ENCODE assay signal across 8 mouse cellular contexts in the genomic region with DNA sequence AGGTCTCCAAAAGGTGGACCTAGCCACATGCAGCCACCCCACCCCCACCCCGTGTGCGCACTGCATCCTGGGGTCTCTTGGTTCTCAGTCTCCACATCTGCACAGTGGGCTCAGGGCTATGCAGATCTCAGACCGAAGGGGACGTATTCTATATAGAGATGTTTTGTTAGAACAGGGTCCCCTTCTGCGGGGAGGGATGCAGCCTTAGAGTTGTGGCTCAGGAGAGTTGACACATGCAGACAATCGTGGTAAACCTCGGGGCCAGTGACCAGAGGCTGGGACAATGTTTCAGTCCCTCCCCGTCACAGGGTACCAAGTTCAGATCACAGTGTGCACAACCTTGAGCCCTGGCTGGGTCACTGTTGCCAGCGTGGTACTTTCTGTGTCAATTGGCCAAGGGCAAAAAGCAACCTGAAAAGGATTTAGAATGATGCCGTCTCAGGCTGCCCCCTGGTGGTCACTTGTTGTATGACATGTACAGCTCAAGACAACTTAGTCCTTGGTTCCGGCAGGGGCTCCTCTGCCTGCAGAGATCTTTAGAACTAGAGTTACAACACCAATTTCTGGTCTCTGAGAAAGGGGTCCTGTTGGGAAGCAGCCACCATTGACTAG. TPM values are rescaled to one million over a fixed set of nuclear protein-coding genes. Genes with fewer than 3 reads are reported as not detected.
DNase-seq lines count a peak whose midpoint lies in the region; ATAC-seq lines count a peak whose summit lies in the region.

No protein-coding gene starts in this region.

- H3K4me3 ChIP-seq in forebrain, embryonic 12.5 days (replicated peaks) = no peak overlapping the region
- H3K4me3 ChIP-seq in hindbrain, embryonic 12.5 days = no peak overlapping the region

- no peaks in the 10 kb centered on the region for H3K36me3 ChIP-seq in forebrain, embryonic 12.5 days (replicated peaks)
- H3K36me3 ChIP-seq in hindbrain, embryonic 12.5 days = no peaks in the 10 kb centered on the region

- H3K4me2 ChIP-seq in forebrain, embryonic 12.5 days = no peak overlapping the region
- H3K4me2 ChIP-seq in hindbrain, embryonic 12.5 days (replicated peaks) = no peak overlapping the region

- 27% methylated on average over 11 of the region's 11 CpGs for WGBS in forebrain, embryonic 12.5 days
- 30% methylated on average over 11 of the region's 11 CpGs for WGBS in hindbrain, embryonic 12.5 days

- H3K9ac ChIP-seq in forebrain, embryonic 12.5 days = no peak overlapping the region
- no peak overlapping the region for H3K9ac ChIP-seq in hindbrain, embryonic 12.5 days

- no peak overlapping the region for H3K27ac ChIP-seq in forebrain, embryonic 12.5 days
- H3K27ac ChIP-seq in hindbrain, embryonic 12.5 days = no peak overlapping the region

- H3K9me3 ChIP-seq in forebrain, embryonic 12.5 days = no peaks in the 10 kb centered on the region
- no peaks in the 10 kb centered on the region for H3K9me3 ChIP-seq in hindbrain, embryonic 12.5 days (replicated peaks)

- peaks cover 11% of the 10 kb centered on the region for H3K4me1 ChIP-seq in forebrain, embryonic 12.5 days
- H3K4me1 ChIP-seq in hindbrain, embryonic 12.5 days = peaks cover 13% of the 10 kb centered on the region

- 0 out of 2 replicates have a peak, but pooled peaks have one; percentile 30 for ATAC-seq in forebrain, embryonic 12.5 days (ENCODE audit: low FRiP score)
- 0 out of 2 replicates have a peak, but pooled peaks have one; percentile 12 for ATAC-seq in hindbrain, embryonic 12.5 days (ENCODE audit: low FRiP score)

- H3K27me3 ChIP-seq in forebrain, embryonic 12.5 days = peaks cover 53% of the 10 kb centered on the region
- peaks cover 61% of the 10 kb centered on the region for H3K27me3 ChIP-seq in hindbrain, embryonic 12.5 days

- peak; percentile 77 for DNase-seq in Muller cell, postnatal 12 days (ENCODE audit: inconsistent ontology term)
- DNase-seq in c-Kit-positive CD71-positive TER-119-negative erythroid progenitor cells, embryonic 14.5 days (ENCODE audit: low read depth) = peak; percentile 36
- DNase-seq in layer of hippocampus, postnatal 25 days (ENCODE audit: extremely low spot score in 1 of 2, low spot score in 1 of 2) = peak; percentile 75 to 95
- DNase-seq in lung, postnatal 4 days = peak; percentile 66 to 85
- peak; percentile 78 to 88 for DNase-seq in right cerebral cortex, postnatal 10 days (ENCODE audit: low spot score in 2 of 2)
- peak; percentile 66 to 86 for DNase-seq in urinary bladder, postnatal 4 days (ENCODE audit: low spot score in 2 of 2)

RNA-seq across cellular contexts. Expression of a gene that starts 5.0 kb away (rescaled TPM):
- 1.00 and 1.1 TPM in 2 replicates for polyA plus RNA-seq in forebrain, embryonic 12.5 days (2016; fragmentation: Nextera tagmentation; extraction: Ambion mirVana)
- polyA plus RNA-seq in hindbrain, embryonic 12.5 days (2016; fragmentation: Nextera tagmentation; extraction: Ambion mirVana) = 2.3 and 2.5 TPM in 2 replicates
- total RNA-seq in layer of hippocampus, postnatal 25 days (2021) = 1 to 10 TPM; 2.8 to 3.1 TPM

RNA-seq across cellular contexts. Expression of a gene that starts 35.5 kb away (rescaled TPM):
- not detected in 2 replicates for polyA plus RNA-seq in forebrain, embryonic 12.5 days (2016; fragmentation: Nextera tagmentation; extraction: Ambion mirVana)
- polyA plus RNA-seq in hindbrain, embryonic 12.5 days (2016; fragmentation: Nextera tagmentation; extraction: Ambion mirVana) = 0.66 and 1.3 TPM in 2 replicates
- under 1 TPM in 1 of 2 experiments, not detected in 1; 0.23 TPM for total RNA-seq in layer of hippocampus, postnatal 25 days (2021)

RNA-seq across cellular contexts. Expression of a gene that starts 52.8 kb away (rescaled TPM):
- polyA plus RNA-seq in forebrain, embryonic 12.5 days (2016; fragmentation: Nextera tagmentation; extraction: Ambion mirVana) = not detected in 2 replicates
- polyA plus RNA-seq in hindbrain, embryonic 12.5 days (2016; fragmentation: Nextera tagmentation; extraction: Ambion mirVana) = not detected in 2 replicates
- total RNA-seq in layer of hippocampus, postnatal 25 days (2021) = not detected

RNA-seq across cellular contexts. Expression of a gene that starts 57.5 kb away (rescaled TPM):
- not detected in 2 replicates for polyA plus RNA-seq in forebrain, embryonic 12.5 days (2016; fragmentation: Nextera tagmentation; extraction: Ambion mirVana)
- 0.10 TPM in 1 of 2 replicates, not detected in the other for polyA plus RNA-seq in hindbrain, embryonic 12.5 days (2016; fragmentation: Nextera tagmentation; extraction: Ambion mirVana)
- total RNA-seq in layer of hippocampus, postnatal 25 days (2021) = not detected
